Mouse (Mus musculus) retina, embryonic 14.5 days (tissue): ENCODE measurements around the gene Il16.
A peak's percentile ranks its signal among the peaks of the same experiment; 100 is the strongest.

Experiments
- DNase-seq: peaks from one replicate; pipeline ENCODE4 v3.0.0-alpha.2; 2015; ENCODE audit warnings: low spot score

Il16 gene

GRCm38 (mm10) chr7:83682640-83683274, 62.8 kb downstream of the Il16 start:
- DNase-seq: no peak

- DNase-seq: no peak
Measured at GRCm38 (mm10) chr7:83678506-83678905, 67.0 kb downstream of the Il16 start.

- DNase-seq: no peak
Measured at GRCm38 (mm10) chr7:83677296-83677695, 68.2 kb downstream of the Il16 start.

- peak; percentile 60 for DNase-seq
Measured at GRCm38 (mm10) chr7:83675545-83676254, 69.8 kb downstream of the Il16 start.

GRCm38 (mm10) chr7:83671573-83671972, 74.0 kb downstream of the Il16 start:
- DNase-seq: no peak

- DNase-seq: peak; percentile 78
Measured at GRCm38 (mm10) chr7:83668724-83669123, 76.8 kb downstream of the Il16 start.

- no peak for DNase-seq
Measured at GRCm38 (mm10) chr7:83667936-83668645, 77.4 kb downstream of the Il16 start.

- no peak for DNase-seq
Measured at GRCm38 (mm10) chr7:83666087-83666595, 79.4 kb downstream of the Il16 start.

GRCm38 (mm10) chr7:83662711-83663375, 82.7 kb downstream of the Il16 start:
- DNase-seq: no peak

- DNase-seq: no peak
Measured at GRCm38 (mm10) chr7:83661763-83662162, 83.8 kb downstream of the Il16 start.

- no peak for DNase-seq
Measured at GRCm38 (mm10) chr7:83661031-83661430, 84.5 kb downstream of the Il16 start.

- no peak for DNase-seq
Measured at GRCm38 (mm10) chr7:83660273-83660691, 85.2 kb downstream of the Il16 start.

- DNase-seq: no peak
Measured at GRCm38 (mm10) chr7:83659159-83660065, 86.1 kb downstream of the Il16 start.

GRCm38 (mm10) chr7:83658716-83659115, 86.8 kb downstream of the Il16 start:
- no peak for DNase-seq

GRCm38 (mm10) chr7:83654938-83655630, 90.4 kb downstream of the Il16 start:
- no peak for DNase-seq

GRCm38 (mm10) chr7:83654196-83654595, 91.3 kb downstream of the Il16 start:
- DNase-seq: no peak

- DNase-seq: no peak
Measured at GRCm38 (mm10) chr7:83653605-83654051, 91.9 kb downstream of the Il16 start.

GRCm38 (mm10) chr7:83652498-83652897, 93.0 kb downstream of the Il16 start:
- no peak for DNase-seq

GRCm38 (mm10) chr7:83650638-83651037, 94.9 kb downstream of the Il16 start:
- DNase-seq: no peak

- no peak for DNase-seq
Measured at GRCm38 (mm10) chr7:83648807-83649206, 96.7 kb downstream of the Il16 start.

- no peak for DNase-seq
Measured at GRCm38 (mm10) chr7:83645476-83645875, 100.0 kb downstream of the Il16 start.
